ENCODE assay signal across 29 mouse cellular contexts in genomic region chr2:61405261-61405660, GRCm38 (mm10).
A peak's percentile ranks its signal among the peaks of the same experiment; 100 is the strongest.
DNase-seq lines count a peak whose midpoint lies in the region; ATAC-seq and TF ChIP-seq lines count a peak whose summit lies in the region.
"Had no signal": no experiment of that assay in that cellular context is flagged by ENCODE, and none has a peak within 500 bp of the region (broad histone marks: within the 10 kb centered on the region; RNA-seq: fewer than 3 reads in every experiment).

No protein-coding gene starts in this region.

- no peak for TF ChIP-seq CTCF in kidney, adult 2 months (conservative IDR thresholded peaks at IDR 0.05; ENCODE audit: insufficient read depth, insufficient read length, low read depth, low read length)

- H3K4me3 ChIP-seq in embryonic facial prominence, embryonic 11.5 days (ENCODE audit: low read depth, low read length) = no peak overlapping the region
- no peak overlapping the region for H3K4me3 ChIP-seq in embryonic facial prominence, embryonic 10.5 days
- H3K4me3 ChIP-seq in kidney, embryonic 16.5 days (ENCODE audit: low read length) = no peak overlapping the region
- H3K4me3 ChIP-seq in kidney, adult 2 months (ENCODE audit: insufficient read depth, low read depth, low read length) = no peak overlapping the region
- H3K4me3 ChIP-seq: embryonic facial prominence, embryonic 12.5 days; embryonic facial prominence, embryonic 15.5 days; forebrain, embryonic 15.5 days; heart, adult 2 months; heart, embryonic 10.5 days; heart, embryonic 13.5 days had no signal

- no peak overlapping the region for H3K27ac ChIP-seq in embryonic facial prominence, embryonic 11.5 days (replicated peaks; ENCODE audit: low read depth, low read length)
- no peak overlapping the region for H3K27ac ChIP-seq in embryonic facial prominence, embryonic 10.5 days (replicated peaks)
- H3K27ac ChIP-seq in kidney, embryonic 16.5 days (ENCODE audit: low read length) = no peak overlapping the region
- no peak overlapping the region for H3K27ac ChIP-seq in kidney, adult 2 months (ENCODE audit: insufficient read depth, low read depth, low read length)
- H3K27ac ChIP-seq: embryonic facial prominence, embryonic 12.5 days; embryonic facial prominence, embryonic 15.5 days; forebrain, embryonic 15.5 days; heart, adult 2 months; heart, embryonic 10.5 days; heart, embryonic 13.5 days; hindbrain, embryonic 14.5 days; hindbrain, postnatal 0 days had no signal

- no peaks in the 10 kb centered on the region for H3K9me3 ChIP-seq in embryonic facial prominence, embryonic 11.5 days (replicated peaks; ENCODE audit: control insufficient read depth, low read length)
- no peaks in the 10 kb centered on the region for H3K9me3 ChIP-seq in embryonic facial prominence, embryonic 10.5 days
- no peaks in the 10 kb centered on the region for H3K9me3 ChIP-seq in kidney, embryonic 16.5 days (ENCODE audit: low read length)
- H3K9me3 ChIP-seq: embryonic facial prominence, embryonic 12.5 days; embryonic facial prominence, embryonic 15.5 days; forebrain, embryonic 15.5 days; G1E; heart, embryonic 10.5 days; heart, embryonic 13.5 days had no signal

- no peak overlapping the region for H3K9ac ChIP-seq in embryonic facial prominence, embryonic 11.5 days (replicated peaks; ENCODE audit: low read length)
- H3K9ac ChIP-seq in kidney, embryonic 16.5 days (replicated peaks; ENCODE audit: low read length) = no peak overlapping the region
- H3K9ac ChIP-seq: embryonic facial prominence, embryonic 12.5 days; embryonic facial prominence, embryonic 15.5 days; forebrain, embryonic 15.5 days; heart, embryonic 13.5 days; hindbrain, embryonic 14.5 days had no signal

- ATAC-seq in embryonic facial prominence, embryonic 11.5 days (replicated peaks; ENCODE audit: insufficient number of reproducible peaks, low FRiP score, low TSS enrichment, low read depth) = no peak
- ATAC-seq in kidney, embryonic 16.5 days (ENCODE audit: low FRiP score, low TSS enrichment) = peak; percentile 46; the same call in 1 of the 2 replicates
- ATAC-seq: forebrain, embryonic 15.5 days; hindbrain, postnatal 0 days; inflammation-experienced regulatory T-cells, adult 6 months had no signal

- DNase-seq in embryonic facial prominence, embryonic 11.5 days (ENCODE audit: low spot score) = peak; percentile 17
- DNase-seq in embryonic facial prominence, embryonic 10.5 days (ENCODE audit: low spot score) = no peak
- no peak for DNase-seq in kidney, adult 2 months
- DNase-seq in embryo, embryonic 10.5 days (ENCODE audit: low spot score) = peak; percentile 37
- no peak for DNase-seq in gastrocnemius, adult 8-10 months (ENCODE audit: low spot score in 2 of 2)
- no peak for DNase-seq in ovary, adult 18-20 months (ENCODE audit: low spot score)
- DNase-seq: adrenal gland, adult 2 months; adrenal gland, postnatal 14 days; B cell, adult 2 months; cerebellum, adult 11 months; cerebellum, adult 2 months; cerebellum, adult 9-11 months; cerebellum, postnatal 25 days; gastrocnemius, postnatal 10 days; gastrocnemius, postnatal 36 days; heart, adult 2 months; heart, postnatal 14 days; heart, postnatal 4 days had no signal

- 38% methylated on average over 4 of the region's 4 CpGs for WGBS in embryonic facial prominence, embryonic 11.5 days
- WGBS in embryonic facial prominence, embryonic 10.5 days = 35% methylated on average over 4 of the region's 4 CpGs
- 27% methylated on average over 4 of the region's 4 CpGs for WGBS in kidney, embryonic 16.5 days
- 48% methylated on average over 4 of the region's 4 CpGs for WGBS in kidney, adult 2 months

- no peak overlapping the region for H3K4me2 ChIP-seq in embryonic facial prominence, embryonic 11.5 days (ENCODE audit: low read depth, low read length)
- H3K4me2 ChIP-seq in kidney, embryonic 16.5 days (replicated peaks; ENCODE audit: low read depth, low read length) = no peak overlapping the region
- H3K4me2 ChIP-seq: embryonic facial prominence, embryonic 12.5 days; embryonic facial prominence, embryonic 15.5 days; forebrain, embryonic 15.5 days; heart, embryonic 13.5 days; hindbrain, embryonic 14.5 days had no signal

- no peaks in the 10 kb centered on the region for H3K27me3 ChIP-seq in embryonic facial prominence, embryonic 11.5 days (ENCODE audit: control insufficient read depth, insufficient read depth, low read length)
- no peaks in the 10 kb centered on the region for H3K27me3 ChIP-seq in embryonic facial prominence, embryonic 10.5 days (replicated peaks; ENCODE audit: low read depth, poor library complexity, severe bottlenecking)
- H3K27me3 ChIP-seq in kidney, embryonic 16.5 days (ENCODE audit: insufficient read depth, low read length) = no peaks in the 10 kb centered on the region
- H3K27me3 ChIP-seq in kidney, adult 2 months (replicated peaks; ENCODE audit: control insufficient read depth, insufficient read depth, low read length) = no peaks in the 10 kb centered on the region
- H3K27me3 ChIP-seq: CH12.LX; embryonic facial prominence, embryonic 12.5 days; embryonic facial prominence, embryonic 15.5 days; forebrain, embryonic 15.5 days; heart, embryonic 13.5 days had no signal

- no peaks in the 10 kb centered on the region for H3K4me1 ChIP-seq in embryonic facial prominence, embryonic 11.5 days (ENCODE audit: control insufficient read depth, insufficient read depth, low read length)
- peaks cover 35% of the 10 kb centered on the region for H3K4me1 ChIP-seq in embryonic facial prominence, embryonic 10.5 days
- H3K4me1 ChIP-seq in kidney, embryonic 16.5 days (ENCODE audit: insufficient read depth, low read length) = peaks cover 18% of the 10 kb centered on the region
- peaks cover 5% of the 10 kb centered on the region for H3K4me1 ChIP-seq in kidney, adult 2 months (ENCODE audit: control insufficient read depth, insufficient read depth, low read length)

- H3K36me3 ChIP-seq in embryonic facial prominence, embryonic 11.5 days (replicated peaks; ENCODE audit: control insufficient read depth, insufficient read depth, low read depth, low read length) = no peaks in the 10 kb centered on the region
- H3K36me3 ChIP-seq in embryonic facial prominence, embryonic 10.5 days (replicated peaks) = no peaks in the 10 kb centered on the region
- no peaks in the 10 kb centered on the region for H3K36me3 ChIP-seq in kidney, embryonic 16.5 days (ENCODE audit: insufficient read depth, low read length)
- no peaks in the 10 kb centered on the region for H3K36me3 ChIP-seq in kidney, adult 2 months (ENCODE audit: control insufficient read depth, insufficient read depth, low read length)
- H3K36me3 ChIP-seq: embryonic facial prominence, embryonic 12.5 days; embryonic facial prominence, embryonic 15.5 days; forebrain, embryonic 15.5 days; G1E; heart, embryonic 10.5 days; heart, embryonic 13.5 days had no signal

- no peak for TF ChIP-seq POLR2A in kidney, adult 2 months (IDR thresholded peaks at IDR 0.05; ENCODE audit: low read depth, low read length)

Comparison
In these comparisons a context has a peak if more than half of its experiments do, and no peak if none do; other contexts are left out.
1. DNase-seq: peak in embryonic facial prominence, embryonic 11.5 days (single experiment) and embryo, embryonic 10.5 days (single experiment); none in embryonic facial prominence, embryonic 10.5 days (single experiment), kidney, adult 2 months (single experiment), gastrocnemius, adult 8-10 months (0 of 2) and ovary, adult 18-20 months (single experiment).